Mouse (Mus musculus) right cerebral cortex, postnatal 36 days (tissue): ENCODE measurements around the gene Tmprss11b.
"Not testable (repeated sequence)": the region's sequence is repeated elsewhere in the genome, so short reads cannot be mapped to it uniquely, and the experiment has no call there.

ENCODE experiments used
- DNase-seq, 2 experiments: peaks; one replicate each; pipeline ENCODE4 v3.0.0; 2022; ENCODE audit warnings: low spot score in 2 of 2, mixed read lengths in 1 of 2

Tmprss11b gene

GRCm38 (mm10) chr5:86676262-86676661 lies at the start of gene Tmprss11b:
Gene Tmprss11b, minus strand, starts transcription at chr5:86676362.
- no peak for DNase-seq

- no peak for DNase-seq
These were observed 48.9 kb upstream of the Tmprss11b start for GRCm38 (mm10) chr5:86725021-86725420.

- no peak for DNase-seq
These were observed 46.8 kb upstream of the Tmprss11b start for GRCm38 (mm10) chr5:86722820-86723460.

GRCm38 (mm10) chr5:86714967-86715366 lies 38.8 kb upstream of the Tmprss11b start:
- DNase-seq = no peak

GRCm38 (mm10) chr5:86704923-86705322 lies 28.8 kb upstream of the Tmprss11b start:
- DNase-seq = no peak

GRCm38 (mm10) chr5:86684667-86685066 lies 8.5 kb upstream of the Tmprss11b start:
- DNase-seq = peak; percentile 25 to 51

- DNase-seq = not testable (repeated sequence)
These were observed 27.0 kb downstream of the Tmprss11b start for GRCm38 (mm10) chr5:86649185-86649584.

- DNase-seq = no peak
These were observed 35.4 kb downstream of the Tmprss11b start for GRCm38 (mm10) chr5:86640795-86641194.

- no peak for DNase-seq
These were observed 43.8 kb downstream of the Tmprss11b start, which contains the start of gene Tmprss11f for GRCm38 (mm10) chr5:86632324-86632723. Gene Tmprss11f, minus strand, starts transcription at chr5:86632424.

GRCm38 (mm10) chr5:86630700-86631099 lies 45.5 kb downstream of the Tmprss11b start:
- no peak for DNase-seq

- no peak for DNase-seq
These were observed 54.4 kb downstream of the Tmprss11b start for GRCm38 (mm10) chr5:86621778-86622177.
